Mouse (Mus musculus) thymus, postnatal 25 days (tissue): ENCODE data around the gene Il1rl1.

Experiments used
- DNase-seq: peaks from one replicate; pipeline ENCODE4 v3.0.0; 2022

Il1rl1 gene

DNA sequence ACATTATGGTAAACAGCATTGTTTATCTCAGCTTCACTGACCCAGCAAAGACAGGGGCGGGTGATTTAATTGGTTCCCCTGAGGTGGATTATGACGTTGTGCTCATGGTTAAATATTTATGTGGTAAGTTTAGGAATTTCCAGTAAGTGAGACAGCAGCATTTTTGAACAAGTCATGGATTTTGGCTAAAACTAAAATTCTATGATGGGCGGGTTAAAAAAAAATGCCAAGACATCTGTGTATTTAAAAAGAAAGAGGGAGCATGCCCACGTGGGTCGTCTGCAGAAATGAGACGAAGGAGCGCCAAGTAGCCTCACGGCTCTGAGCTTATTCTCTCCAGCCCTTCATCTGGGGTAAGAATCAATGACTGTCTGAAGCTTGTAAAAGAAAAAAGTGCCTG, 10.1 kb downstream of the Il1rl1 start:
- no peak for DNase-seq

DNA sequence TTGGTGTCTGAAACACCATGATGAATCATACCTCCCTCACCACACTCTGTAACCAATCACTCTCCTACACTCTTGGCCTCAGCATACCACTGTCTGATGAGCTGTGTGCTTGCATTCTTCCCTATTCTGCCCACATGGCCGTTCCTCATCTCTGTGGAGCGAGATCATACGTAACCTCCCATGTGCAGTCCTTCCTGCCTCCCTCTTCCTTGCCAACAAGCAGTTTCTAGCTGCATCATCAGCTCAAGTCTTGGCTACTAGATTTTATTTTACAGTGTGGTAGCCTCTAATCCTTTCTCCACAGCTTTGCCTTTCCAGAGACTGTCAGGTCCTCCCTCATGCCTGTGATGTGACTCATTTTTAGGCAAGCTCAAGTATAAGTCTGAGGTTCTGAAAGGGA, 15.4 kb downstream of the Il1rl1 start:
- DNase-seq = no peak

DNA sequence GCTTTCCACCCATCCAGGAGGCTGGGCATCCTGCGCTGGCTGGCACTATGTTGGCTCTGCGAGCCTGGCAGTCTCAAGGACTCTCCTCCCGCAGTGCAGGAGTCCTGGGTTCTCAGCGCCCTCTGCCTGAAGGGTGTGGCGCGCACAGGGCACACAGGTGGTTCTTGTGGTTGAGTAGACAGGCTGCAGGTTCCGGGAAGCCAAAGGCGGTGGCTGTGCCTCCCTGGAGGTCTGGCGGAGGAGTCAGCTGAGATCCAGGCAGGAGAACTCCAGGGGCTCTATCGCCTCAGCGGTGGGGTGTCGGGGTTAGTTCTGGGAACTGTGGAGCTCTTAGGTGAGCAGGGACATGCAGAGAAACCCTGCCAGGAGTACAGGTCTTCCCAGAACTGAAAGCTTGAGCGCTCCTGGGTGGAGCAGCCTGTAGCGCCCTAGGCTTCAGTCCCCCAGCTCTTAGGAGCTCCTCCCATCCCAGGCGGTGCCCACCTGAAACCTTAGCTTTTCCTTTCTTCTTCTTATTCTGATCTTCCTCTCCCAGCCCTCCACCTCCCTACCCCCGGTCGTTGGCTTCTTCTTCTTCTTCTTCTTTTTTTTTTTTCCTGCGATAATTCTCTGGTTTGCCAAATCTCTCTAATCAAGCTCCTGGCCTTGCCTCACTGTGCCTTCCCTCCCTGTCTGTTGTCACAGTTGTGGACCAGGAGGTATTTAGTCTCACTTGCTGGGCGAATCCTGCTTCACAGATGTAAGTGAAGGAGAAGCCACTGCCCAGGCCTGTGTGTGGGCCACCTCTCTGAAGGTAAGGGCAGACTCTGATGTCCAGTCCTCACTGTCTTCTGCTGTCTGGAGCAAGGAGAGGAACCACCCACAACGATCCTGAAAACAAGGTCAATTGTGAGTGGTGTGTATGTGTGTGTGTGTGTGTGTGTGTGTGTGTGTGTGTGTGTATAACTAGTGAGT, 36.4 kb downstream of the Il1rl1 start, which contains the start of gene Il18r1:
Gene Il18r1 (plus strand): TSS at position 76 of the 954 bp plus-strand sequence.
- DNase-seq = peak; percentile 77

DNA sequence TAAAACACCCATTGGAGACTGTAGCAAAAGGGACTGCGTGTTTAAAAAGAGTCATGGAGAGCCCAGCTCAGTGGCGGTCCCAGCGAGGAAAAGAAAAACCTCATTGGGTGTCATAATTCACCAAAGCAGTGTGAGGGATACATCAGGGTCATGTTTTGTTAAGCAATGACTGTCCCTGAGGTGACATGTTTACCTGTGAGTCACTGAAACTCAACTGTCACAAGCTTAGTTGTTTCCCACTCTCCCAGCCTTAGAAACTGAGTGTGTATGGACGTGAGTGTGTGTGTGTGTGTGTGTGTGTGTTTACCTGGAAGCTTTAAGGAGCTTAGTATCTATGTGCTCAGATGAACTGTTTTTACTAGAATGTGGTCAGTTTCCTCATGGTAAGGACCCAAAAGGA, 37.9 kb downstream of the Il1rl1 start:
- DNase-seq = no peak

DNA sequence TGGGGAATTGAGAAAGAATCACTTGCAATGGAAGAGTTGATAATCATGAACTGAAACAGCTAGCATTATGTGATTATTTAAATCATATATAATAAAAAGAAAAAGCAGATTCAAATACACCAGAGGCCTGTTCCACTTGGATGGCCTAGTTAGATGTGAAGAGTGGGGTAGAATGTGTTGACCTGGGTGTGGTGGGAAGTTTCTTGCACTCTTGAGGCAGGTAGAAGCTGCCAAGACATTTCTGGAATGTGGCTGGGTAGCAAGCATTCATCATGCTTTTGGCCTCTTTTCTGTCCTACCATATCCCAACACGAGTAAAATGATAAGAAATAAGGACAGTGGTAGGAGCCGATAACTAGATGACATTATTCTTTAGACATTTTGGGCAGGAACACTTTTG, 39.4 kb downstream of the Il1rl1 start:
- DNase-seq = no peak

DNA sequence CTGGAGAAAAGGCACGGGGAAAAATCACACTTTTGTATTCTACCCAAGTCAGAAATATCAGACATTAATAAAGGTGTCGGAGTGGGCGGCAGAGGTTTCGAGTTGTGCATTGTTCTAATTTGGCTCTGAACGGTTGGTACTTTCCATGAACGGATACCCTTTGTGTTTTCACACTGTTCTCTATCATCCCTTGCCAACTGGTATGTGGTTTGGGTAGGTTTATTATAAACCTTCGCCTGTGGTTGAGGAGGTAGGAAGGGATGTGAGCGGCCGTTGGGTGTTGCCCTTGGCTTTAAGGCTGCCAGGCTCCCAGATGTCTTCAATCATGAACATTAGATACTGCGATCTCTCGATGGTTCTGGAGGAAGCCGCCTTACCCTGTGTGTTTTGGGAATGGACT, 40.5 kb downstream of the Il1rl1 start:
- DNase-seq = no peak

DNA sequence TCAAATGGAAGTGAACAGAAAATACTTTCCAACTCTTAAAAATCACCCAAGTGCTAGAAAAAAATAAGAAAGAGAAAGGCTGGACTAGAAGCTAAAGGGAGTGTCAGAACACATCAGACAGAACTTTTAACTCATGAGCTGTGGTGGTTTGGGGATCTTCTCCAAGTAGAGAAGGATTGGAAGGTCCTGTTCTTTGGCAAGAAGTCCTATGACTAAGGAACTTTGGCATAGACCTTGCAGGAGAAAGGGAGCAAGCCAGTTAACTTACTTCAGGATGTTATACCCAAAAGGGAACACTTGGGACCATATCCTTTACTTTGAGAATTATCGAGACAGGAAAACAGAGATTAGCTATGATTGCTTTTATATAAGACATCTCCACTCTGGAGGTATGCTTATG, 43.0 kb downstream of the Il1rl1 start:
- no peak for DNase-seq

DNA sequence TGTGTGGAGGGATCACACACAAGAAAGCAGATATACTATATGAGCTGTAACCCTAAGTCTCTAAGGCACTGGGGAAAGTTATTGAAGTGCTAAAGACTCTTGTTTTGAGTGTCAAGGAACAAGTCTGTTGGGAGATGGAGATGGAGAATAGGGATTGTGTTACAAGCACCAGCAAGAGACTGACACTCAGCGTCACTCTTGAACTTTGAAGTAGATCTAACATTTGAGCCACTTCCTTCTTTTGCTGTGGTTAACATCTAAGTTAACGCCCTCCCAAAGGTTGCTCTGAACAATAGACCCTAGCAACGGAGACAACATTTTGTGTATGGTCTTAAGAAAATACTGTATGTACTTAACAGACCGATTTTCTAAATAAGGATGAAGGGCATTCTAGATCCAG, 44.3 kb downstream of the Il1rl1 start:
- DNase-seq = no peak

DNA sequence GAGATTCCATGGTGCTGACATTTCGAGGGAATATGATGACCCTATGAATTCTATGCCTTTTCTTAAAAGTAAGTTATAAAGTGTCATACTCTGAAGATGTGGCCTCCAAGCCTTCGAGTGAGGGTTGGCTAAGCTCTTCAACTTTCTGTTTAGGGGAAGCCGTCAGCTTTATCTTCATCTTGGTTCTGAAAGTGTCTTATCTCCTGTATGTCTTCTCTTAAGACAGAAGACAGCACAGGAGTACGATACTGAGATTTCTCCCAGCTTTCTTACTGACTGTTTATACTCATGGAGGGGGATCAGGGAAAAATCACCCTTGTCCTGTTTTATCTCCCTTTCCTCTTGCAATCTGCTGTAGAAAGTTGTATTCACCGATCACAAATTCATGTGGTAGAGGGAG, 45.0 kb downstream of the Il1rl1 start:
- DNase-seq = no peak

DNA sequence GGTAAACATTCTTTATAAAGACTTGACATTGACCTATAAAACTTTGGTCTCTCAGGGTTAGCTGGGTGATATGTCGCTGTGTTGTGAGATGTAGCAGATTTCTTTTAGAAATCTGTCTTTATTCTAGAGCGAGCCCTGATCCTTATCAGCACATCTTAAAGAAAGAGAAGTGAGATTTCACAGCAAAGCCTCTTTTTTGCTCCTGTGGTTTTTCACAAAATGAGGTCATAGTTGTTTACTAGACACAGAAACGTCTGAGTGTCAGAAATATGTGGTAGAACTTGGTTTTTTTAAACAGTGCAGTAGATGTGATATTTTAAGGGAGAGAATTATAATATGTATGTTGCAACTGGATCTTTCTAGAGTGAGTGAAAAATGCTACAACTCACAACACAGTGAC, 46.3 kb downstream of the Il1rl1 start:
- DNase-seq = no peak

DNA sequence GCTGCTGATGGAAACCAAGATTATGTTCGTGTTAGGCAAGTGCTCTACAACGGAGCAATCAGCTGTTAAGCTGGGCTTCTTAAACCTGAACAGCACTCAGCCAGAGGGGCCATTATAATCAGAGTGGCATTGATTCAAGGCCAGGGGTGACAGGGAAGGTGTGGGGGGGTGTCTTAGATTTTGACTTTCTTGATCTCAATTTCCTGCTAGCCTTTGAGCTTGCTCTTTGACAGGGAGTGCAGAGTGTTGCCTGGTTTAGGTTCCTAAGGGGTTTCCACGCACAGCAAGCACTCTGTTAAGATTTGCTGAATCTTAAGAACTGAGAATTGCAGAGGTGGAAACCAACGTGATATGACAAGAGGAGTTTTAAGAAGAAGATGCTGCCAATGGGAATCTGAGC, 47.4 kb downstream of the Il1rl1 start:
- peak; percentile 16 for DNase-seq

DNA sequence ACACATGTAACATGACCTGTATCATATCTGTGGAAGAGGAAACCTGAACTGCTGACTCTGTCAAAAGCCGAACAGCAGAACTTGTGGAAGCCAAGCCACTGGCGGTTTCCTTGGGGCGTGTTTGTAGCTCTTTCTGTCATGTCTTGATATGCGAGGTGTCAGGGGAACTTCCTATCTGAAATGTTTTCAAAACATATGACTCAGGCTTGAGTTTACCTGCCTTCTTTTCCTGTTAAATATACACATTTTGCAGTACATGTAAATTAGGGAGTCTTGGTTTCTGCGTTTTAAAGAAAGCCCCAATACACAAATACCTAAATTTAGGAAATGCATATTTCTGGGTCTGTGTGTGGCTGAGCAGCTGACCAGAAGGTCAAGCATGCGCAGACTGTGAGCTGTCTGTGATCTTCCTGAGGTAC, 50.1 kb downstream of the Il1rl1 start:
- peak; percentile 44 for DNase-seq

DNA sequence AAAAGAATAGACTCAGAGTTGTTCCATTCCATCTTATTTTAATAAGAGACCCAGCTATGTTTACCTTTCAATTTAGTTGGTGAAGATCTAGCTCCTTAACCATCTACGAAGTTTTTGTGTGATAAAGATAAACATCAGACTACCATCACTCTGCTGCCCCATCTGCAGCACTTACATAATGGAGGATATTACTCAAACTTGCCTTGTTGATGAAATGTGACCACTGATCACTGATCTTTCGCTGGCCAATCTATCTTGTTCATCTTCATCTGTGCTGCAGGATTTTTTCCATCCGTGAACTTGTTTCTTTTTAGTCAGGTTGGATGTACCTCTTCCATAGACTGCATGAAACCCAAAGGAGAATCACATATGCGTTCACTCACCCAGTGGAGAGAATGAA, 65.2 kb downstream of the Il1rl1 start:
- DNase-seq = no peak

DNA sequence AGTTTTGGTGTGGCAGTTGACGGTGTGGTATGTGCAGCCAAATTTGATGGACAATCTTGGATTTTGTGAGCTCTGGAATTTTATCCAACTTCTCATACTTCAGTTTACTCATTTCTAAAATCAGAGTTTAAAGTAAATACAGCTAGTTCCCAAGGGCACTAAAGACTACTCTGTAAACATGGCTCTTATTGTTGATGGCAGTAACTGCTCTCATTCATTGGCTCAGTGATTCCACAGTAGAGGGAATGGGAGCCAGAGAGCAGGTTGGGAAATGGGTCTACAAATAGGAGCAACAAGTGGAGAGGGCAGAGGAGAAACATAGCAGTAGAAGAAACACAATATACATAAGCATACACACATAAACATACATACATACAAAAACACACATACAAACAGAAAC, 70.3 kb downstream of the Il1rl1 start:
- DNase-seq = no peak

DNA sequence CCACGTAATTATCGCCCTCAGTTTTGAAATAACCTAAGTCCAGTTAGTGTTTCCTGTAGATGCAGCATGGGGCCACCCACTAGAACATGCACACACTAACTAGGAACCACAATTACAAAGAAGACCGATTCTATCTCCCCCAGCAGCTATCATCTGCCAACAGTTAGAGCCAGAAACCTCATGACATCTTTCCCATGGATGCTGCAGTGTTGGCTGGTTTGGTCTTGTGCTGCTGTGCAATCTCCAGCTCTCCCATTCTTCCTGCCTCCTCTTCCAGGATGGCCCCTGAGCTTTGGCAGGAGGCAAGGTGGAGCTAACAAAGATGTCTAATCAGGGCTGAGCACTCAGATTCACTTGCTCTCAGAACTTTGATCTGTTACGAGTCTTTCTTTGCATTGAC, 71.8 kb downstream of the Il1rl1 start:
- no peak for DNase-seq

DNA sequence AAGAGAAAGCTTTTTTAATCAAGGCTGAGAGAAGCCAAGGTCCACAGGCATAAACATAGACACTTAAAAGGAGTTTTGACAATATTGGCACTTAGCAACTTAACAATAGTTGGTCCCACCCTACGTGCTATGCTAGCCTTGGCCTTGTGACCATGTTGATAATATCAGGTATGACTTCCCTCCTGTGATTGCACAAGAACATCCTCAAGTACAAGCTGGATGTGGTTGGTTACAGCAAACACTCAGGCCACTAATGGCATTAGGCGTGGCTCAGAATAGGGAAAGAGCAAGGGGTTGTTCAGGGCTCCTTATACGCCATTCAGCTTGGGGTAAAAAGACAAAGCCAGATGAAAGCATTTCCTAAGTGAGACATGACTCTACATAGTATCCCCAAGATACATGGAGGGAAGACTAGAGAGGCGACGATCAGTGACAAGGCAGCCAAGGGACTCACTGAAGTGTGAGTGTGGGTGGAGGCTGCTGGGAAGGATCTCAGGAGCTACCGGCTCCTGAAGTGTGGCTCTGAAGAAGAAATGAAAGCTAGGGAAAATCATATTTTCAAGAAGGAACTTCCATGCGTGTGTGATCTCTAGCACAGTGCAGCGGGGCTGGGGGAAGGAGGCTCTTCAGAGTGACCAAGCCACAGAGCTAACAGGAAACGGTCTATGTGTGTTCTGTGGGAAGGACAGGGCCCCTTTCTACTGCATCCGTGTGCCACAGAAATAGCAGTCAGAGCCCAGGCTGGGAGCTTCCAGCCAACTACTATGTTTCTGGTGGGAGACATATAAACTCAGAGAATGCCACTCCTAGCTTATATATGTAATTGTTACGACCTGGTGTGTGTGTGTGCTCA, 72.4 kb downstream of the Il1rl1 start:
- DNase-seq = no peak

DNA sequence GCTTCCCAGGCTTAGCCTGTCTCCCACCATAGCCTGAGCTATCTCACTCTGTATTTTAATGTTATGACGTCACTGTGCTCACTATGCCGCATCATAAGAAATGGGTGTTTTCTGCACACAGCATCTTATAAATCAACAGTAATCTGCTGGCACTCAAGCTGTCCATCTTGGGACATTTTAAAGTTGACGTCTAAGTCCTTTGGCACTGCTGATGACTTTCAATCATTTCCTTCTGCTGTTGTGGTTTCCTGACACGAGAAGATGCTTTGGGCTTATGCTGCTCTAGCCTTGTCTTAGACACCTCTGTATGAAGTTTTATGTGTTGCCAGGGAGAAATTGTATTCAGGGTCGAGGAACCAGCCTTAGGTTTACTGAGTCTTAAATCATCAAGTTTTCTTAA, 75.2 kb downstream of the Il1rl1 start:
- no peak for DNase-seq
